Mouse (Mus musculus) hematopoietic stem cell, adult 5-6 weeks (primary cell): ENCODE measurements around the gene Kcnk1. TPM values are rescaled to one million over a fixed set of nuclear protein-coding genes. Genes with fewer than 3 reads are reported as not detected.

Experiments used
- ATAC-seq, 2 experiments: fragments of 125-278 bp in 1 of 2; replicated peaks in 1 of 2; 2 replicates each; pipeline ENCODE4 v1.8.0; 2016 to 2017; ENCODE audit warnings: inconsistent platforms in 2 of 2, mild to moderate bottlenecking in 2 of 2, moderate number of reproducible peaks in 2 of 2, low read depth in 1 of 2, moderate TSS enrichment in 1 of 2; ENCODE audit not compliant: low FRiP score in 2 of 2, poor library complexity in 2 of 2, severe bottlenecking in 2 of 2, insufficient read depth in 1 of 2, low TSS enrichment in 1 of 2
- total RNA-seq: library from RNA; stranded (forward); fragments of 172-1452, 232-1000 nt; gene quantifications from 2 replicates; pipeline ENCODE4 v1.2.3, GENCODE M21; 2017

Gene Kcnk1
- total RNA-seq, 1 experiment from 2014 or later, result not detected

GRCm38 (mm10) chr8:125986999-125987589, 7.9 kb upstream of the Kcnk1 start:
- ATAC-seq, result no peak

- peak; percentile 81 to 87 for ATAC-seq
These were observed 7.0 kb upstream of the Kcnk1 start for GRCm38 (mm10) chr8:125987996-125988395.

- no peak for ATAC-seq
These were observed 1.3 kb upstream of the Kcnk1 start for GRCm38 (mm10) chr8:125993636-125994035.

- no peak for ATAC-seq
These were observed 1.3 kb downstream of the Kcnk1 start for GRCm38 (mm10) chr8:125996031-125996839.

- ATAC-seq, result no peak
These were observed 2.0 kb downstream of the Kcnk1 start for GRCm38 (mm10) chr8:125996980-125997379.

- ATAC-seq, result no peak
These were observed 2.6 kb downstream of the Kcnk1 start for GRCm38 (mm10) chr8:125997550-125997949.

- no peak for ATAC-seq
These were observed 4.9 kb downstream of the Kcnk1 start for GRCm38 (mm10) chr8:125999842-126000395.

- no peak for ATAC-seq
These were observed 8.6 kb downstream of the Kcnk1 start for GRCm38 (mm10) chr8:126003546-126003945.

- ATAC-seq, result no peak
These were observed 10.0 kb downstream of the Kcnk1 start for GRCm38 (mm10) chr8:126004953-126005352.

- no peak for ATAC-seq
These were observed 11.5 kb downstream of the Kcnk1 start for GRCm38 (mm10) chr8:126006310-126006990.

- ATAC-seq, result no peak
These were observed 12.8 kb downstream of the Kcnk1 start for GRCm38 (mm10) chr8:126007538-126008330.

- no peak for ATAC-seq
These were observed 14.0 kb downstream of the Kcnk1 start for GRCm38 (mm10) chr8:126008945-126009344.

GRCm38 (mm10) chr8:126010900-126011299, 15.9 kb downstream of the Kcnk1 start:
- ATAC-seq, result no peak

GRCm38 (mm10) chr8:126012334-126012733, 17.4 kb downstream of the Kcnk1 start:
- no peak for ATAC-seq

- ATAC-seq, result no peak
These were observed 18.7 kb downstream of the Kcnk1 start for GRCm38 (mm10) chr8:126013646-126014045.

- no peak for ATAC-seq
These were observed 27.0 kb downstream of the Kcnk1 start for GRCm38 (mm10) chr8:126021932-126022331.

- no peak for ATAC-seq
These were observed 28.8 kb downstream of the Kcnk1 start for GRCm38 (mm10) chr8:126023706-126024305.
